Mouse (Mus musculus) thymus, postnatal 4 days (tissue): ENCODE measurements around the gene Jmjd1c.

Experiments used
- DNase-seq: peaks from one replicate; pipeline ENCODE4 v3.0.0; 2021

The Jmjd1c gene

GRCm38 (mm10) chr10:67095798-67096620 lies at the start of gene Jmjd1c:
Gene Jmjd1c (plus strand): TSS chr10:67096125.
- peak; percentile 85 for DNase-seq

DNA sequence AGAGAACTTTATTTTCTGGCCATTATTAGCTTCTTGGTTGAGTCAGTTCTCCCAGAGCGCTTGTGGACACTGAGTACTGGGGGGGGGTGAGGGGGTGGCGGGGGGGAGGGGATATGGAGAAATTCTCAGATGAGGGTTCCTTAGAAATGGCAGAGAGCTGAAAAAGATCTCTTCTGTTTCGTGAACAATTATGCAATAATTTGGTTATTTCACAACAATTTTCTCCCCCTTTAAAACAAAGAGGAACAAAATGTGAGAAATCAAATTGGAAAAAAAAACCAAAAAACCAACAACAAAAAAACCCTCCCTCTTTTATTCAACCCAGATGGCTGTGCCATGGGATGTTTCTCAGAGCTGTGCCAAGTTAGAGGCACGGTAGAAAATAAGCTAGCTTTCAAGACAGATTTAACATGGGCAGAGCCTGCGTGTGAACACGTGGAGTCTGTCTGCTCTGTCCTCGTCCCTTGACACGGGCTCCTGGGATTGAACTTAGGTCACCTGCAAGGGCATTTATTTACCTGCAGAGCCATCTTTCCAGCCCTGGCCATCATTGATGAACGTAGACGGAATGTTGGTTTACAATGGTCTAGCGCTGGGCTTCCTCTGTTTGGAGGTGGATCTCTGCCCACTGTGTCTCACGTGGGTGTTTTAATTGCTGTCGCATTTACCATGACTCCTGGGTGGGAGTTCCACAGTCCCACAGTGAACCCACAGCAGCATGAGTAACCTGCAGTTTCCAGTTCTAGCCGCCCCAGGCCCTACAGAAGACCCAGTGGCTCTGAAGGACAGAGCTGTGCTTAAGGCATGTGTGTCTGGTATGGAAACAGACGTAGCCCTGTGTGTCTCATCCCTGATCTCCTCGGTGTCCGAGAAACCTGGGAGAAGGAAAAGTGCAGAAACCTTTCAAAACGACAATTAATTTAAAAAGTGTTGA lies 47.9 kb upstream of the Jmjd1c start:
- DNase-seq = no peak

DNA sequence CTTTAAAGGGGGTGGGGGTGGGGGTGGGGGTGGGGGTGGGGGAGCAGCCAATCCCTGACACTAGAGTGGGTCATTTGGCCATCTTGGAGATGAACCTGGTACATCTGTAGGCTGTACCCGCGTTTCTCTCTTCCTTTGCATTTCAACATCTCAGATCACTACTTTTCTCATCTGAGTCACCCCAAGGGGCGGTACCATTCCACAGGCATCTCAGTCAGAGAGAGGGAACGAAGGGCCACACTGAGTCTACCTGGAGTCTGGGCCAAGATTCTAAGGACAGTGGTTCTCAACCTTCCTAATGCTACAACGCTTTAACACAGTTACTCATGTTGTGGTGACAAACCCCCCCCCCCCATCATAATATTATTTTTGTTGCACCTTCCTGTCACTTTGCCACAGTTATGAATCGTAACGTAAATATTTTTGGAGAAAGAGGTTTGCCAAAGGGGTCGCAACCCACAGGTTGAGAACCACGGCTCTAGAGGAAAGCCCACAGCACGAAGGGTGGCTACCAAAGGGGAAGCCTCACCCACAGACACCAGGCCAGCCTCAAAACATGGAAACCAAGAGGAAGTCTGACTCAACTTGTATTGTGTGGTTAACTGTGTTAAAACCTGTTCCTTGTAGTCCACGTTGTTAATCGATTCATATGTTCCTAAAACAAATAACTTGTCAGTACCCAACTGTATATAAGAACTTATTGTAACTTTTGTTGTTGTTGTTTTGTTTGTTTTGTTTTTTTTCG lies 46.9 kb upstream of the Jmjd1c start:
- no peak for DNase-seq

GRCm38 (mm10) chr10:67049621-67050020 lies 46.3 kb upstream of the Jmjd1c start:
- no peak for DNase-seq

GRCm38 (mm10) chr10:67050766-67051165 lies 45.2 kb upstream of the Jmjd1c start:
- DNase-seq = no peak

DNA sequence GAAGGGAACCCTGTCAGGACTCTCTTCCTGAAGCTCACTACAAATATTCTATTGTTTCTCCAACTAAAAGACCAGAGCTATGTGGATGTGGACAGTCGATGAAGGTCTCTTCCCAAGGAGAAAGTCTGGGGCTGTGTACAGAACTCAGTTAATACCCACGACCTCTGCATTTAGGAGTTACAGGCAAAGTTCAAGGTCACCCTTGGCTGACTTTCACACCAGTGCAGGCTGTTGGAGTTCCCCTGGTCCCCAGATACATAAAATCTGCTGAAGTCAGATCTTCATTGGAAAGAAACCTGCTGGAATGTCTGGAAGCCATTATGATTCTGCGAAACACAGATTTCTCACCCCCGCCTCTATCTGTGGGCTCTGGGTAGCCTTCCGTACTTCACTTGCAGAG lies 44.5 kb upstream of the Jmjd1c start:
- no peak for DNase-seq

GRCm38 (mm10) chr10:67052429-67052828 lies 43.5 kb upstream of the Jmjd1c start:
- DNase-seq = no peak

- no peak for DNase-seq
Observed at GRCm38 (mm10) chr10:67053475-67053874, 42.5 kb upstream of the Jmjd1c start.

DNA sequence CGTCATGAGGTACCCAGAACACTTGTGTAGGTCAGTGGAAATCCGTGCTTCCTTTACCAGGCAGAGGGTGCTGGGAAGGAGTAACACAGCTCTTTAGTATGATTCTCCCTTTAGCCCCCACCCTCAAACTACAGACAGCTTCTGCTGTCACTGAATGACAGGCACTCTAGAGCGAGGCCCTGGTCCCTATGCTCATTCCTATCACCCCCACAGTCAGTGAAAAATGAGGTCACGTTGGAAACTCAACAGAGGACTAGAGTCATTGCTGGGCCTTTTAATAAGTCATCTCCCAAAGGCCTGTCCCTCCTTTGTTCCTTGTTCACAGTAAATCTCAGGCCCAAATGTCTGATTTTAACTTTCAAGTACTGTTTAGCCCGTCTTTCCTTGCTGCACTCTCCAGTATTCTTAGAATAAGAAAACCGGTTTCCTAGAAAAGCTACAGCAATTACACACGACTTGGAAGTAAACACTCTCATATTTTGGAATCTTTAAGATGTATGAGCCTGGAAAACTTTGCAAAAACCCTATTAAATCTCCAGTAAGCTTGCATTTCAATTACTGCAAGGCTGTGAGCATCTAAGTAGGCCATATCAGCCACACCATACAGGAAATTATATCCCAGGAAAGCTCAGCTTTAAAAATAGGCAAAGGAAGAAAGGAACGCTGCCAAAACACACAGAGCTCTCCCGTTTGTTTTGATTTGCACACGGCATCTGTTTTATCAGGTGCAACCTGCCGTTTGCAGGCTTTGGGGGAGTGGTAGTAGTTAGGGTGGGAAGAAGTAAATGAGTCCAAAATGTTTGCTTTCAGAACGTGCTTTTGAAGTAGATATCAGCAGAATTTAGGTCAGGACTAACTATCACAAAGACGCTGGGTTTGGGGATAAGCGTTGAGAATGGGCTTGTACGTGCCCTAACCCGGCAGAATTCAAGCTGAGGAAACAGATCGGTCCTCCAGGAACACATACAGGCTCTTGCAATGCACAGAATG lies 39.8 kb upstream of the Jmjd1c start:
- no peak for DNase-seq

DNA sequence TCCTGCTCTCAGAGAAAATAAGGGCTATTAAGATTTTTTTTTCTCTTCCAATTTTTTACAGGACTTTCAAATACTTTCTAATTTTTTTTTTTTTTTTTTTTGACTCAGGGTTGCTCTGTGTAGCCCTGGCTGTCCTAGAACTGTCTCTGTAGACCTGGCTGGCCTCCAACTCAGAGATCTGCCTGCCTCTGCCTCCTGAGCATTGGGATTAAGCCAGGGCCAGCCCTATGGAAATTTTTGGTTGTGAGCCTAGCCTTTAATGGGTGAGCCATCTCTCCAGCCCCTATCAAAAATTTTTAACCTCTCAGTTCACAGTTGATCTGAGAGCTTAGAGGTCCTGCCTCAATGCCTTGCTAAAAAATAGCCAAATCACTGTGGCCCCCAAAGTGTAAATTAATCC lies 38.7 kb upstream of the Jmjd1c start:
- no peak for DNase-seq

GRCm38 (mm10) chr10:67057696-67058095 lies 38.2 kb upstream of the Jmjd1c start:
- no peak for DNase-seq

GRCm38 (mm10) chr10:67058297-67058696 lies 37.6 kb upstream of the Jmjd1c start:
- DNase-seq = no peak

DNA sequence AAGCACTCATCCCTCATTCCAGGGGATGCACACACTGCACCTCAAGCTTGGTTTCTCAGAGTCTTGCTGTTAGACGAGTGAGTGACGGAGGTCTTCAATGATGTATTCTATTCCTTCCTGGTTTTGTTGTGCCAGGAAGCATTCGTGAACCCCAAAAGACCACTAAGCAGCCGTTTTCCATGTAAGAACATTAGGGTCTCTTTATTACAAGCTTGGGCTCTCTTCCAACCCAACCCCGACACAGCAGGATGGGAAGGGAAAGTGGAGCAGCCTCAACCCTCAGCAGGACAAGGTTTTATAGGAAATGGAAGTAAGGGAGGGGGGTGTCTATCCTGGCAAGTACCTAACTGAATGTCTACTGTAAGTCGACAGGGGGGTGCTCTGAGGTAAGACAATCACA lies 37.2 kb upstream of the Jmjd1c start:
- no peak for DNase-seq

- DNase-seq = no peak
Observed at GRCm38 (mm10) chr10:67061367-67061801, 34.5 kb upstream of the Jmjd1c start.

DNA sequence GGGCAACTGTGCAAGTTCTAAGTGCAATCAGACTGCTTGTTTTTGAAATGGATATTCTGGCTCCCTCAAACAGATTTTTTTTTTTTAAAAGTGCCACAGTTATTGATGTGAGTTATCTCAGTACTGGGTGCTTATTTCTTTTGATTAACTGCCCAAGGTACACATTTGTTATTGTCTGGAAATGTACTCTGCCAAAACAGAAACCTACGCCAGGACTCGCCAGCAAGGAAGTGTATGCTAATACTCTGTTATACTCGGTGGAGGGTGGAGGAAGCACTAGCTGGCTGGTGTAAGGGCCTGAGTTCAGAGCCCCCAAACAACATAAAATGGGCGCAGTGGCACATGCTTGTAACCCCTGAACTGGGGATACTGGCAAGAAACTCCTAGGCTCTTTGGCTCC lies 34.1 kb upstream of the Jmjd1c start:
- no peak for DNase-seq

- no peak for DNase-seq
Observed at GRCm38 (mm10) chr10:67065277-67065887, 30.5 kb upstream of the Jmjd1c start.

- DNase-seq = no peak
Observed at GRCm38 (mm10) chr10:67065927-67066326, 30.0 kb upstream of the Jmjd1c start.

- no peak for DNase-seq
Observed at GRCm38 (mm10) chr10:67066421-67066820, 29.5 kb upstream of the Jmjd1c start.

GRCm38 (mm10) chr10:67069013-67069412 lies 26.9 kb upstream of the Jmjd1c start:
- DNase-seq = no peak

DNA sequence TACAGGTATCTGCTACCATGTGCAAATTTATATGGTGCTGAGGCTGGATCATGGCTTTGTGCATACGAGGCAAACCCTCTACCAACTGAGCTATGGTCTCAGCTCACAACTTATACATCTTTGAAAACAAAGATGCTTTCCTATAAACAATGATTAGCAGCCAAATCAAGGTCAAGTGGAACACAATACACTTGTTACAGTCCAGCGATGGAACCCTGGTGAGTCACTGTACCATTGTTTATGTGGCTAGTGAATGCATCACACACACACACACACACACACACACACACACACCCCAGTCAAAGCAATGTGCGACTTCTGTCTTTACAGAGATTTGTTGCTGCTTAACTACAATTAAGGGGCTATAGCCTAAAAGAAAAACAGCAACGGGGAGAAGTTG lies 24.5 kb upstream of the Jmjd1c start:
- DNase-seq = no peak

- DNase-seq = peak; percentile 50
Observed at GRCm38 (mm10) chr10:67071884-67072283, 24.0 kb upstream of the Jmjd1c start.
